Mouse (Mus musculus): ENCODE data around the gene Gnb2. TPM values are rescaled to one million over a fixed set of nuclear protein-coding genes. Genes with fewer than 3 reads are reported as not detected.

Gnb2 gene
- polyA plus RNA-seq, 1 experiment from 2014 or later, result 150 TPM

GRCm38 (mm10) chr5:137565744-137566143 lies 32.4 kb upstream of the Gnb2 start:
- H3K4me2 ChIP-seq, result no peak overlapping the region
- ATAC-seq (ENCODE audit: insufficient read depth), result no peak
- peaks cover 26% of the 10 kb centered on the region for H3K4me1 ChIP-seq (replicated peaks)
- no peaks in the 10 kb centered on the region for H3K9me3 ChIP-seq (replicated peaks)
- H3K36me3 ChIP-seq (replicated peaks), result no peaks in the 10 kb centered on the region
- H3K27me3 ChIP-seq, result peaks cover 16% of the 10 kb centered on the region; the same call in 1 of the 2 replicates
- WGBS (ENCODE audit: insufficient replicate concordance), result 62% methylated on average over 6 of the region's 6 CpGs
- no peak overlapping the region for H3K9ac ChIP-seq
- no peak overlapping the region for H3K4me3 ChIP-seq (replicated peaks)
- H3K27ac ChIP-seq (replicated peaks), result no peak overlapping the region

GRCm38 (mm10) chr5:137562965-137563364 lies 29.7 kb upstream of the Gnb2 start:
- Histone ChIP-seq H3K27me3 (peaks cover 36% of the 10 kb centered on the region), H3K27ac (replicated peaks) (no peak overlapping the region), H3K4me2 (no peak overlapping the region), H3K4me1 (replicated peaks) (no peaks in the 10 kb centered on the region; the same call in 1 of the 2 replicates), H3K9me3 (replicated peaks) (no peaks in the 10 kb centered on the region), H3K4me3 (replicated peaks) (no peak overlapping the region), H3K9ac (no peak overlapping the region), H3K36me3 (replicated peaks) (no peaks in the 10 kb centered on the region)
- WGBS (ENCODE audit: insufficient replicate concordance), result 71% methylated on average over 10 of the region's 10 CpGs
- ATAC-seq (ENCODE audit: insufficient read depth), result no peak

- ATAC-seq (ENCODE audit: insufficient read depth), result no peak
- H3K4me1 ChIP-seq (replicated peaks), result no peaks in the 10 kb centered on the region
- no peak overlapping the region for H3K4me3 ChIP-seq (replicated peaks)
- no peak overlapping the region for H3K9ac ChIP-seq
- peaks cover 33% of the 10 kb centered on the region for H3K27me3 ChIP-seq
- H3K36me3 ChIP-seq (replicated peaks), result no peaks in the 10 kb centered on the region
- 47% methylated on average over 6 of the region's 6 CpGs for whole genome bisulfite sequencing (ENCODE audit: insufficient replicate concordance)
- H3K4me2 ChIP-seq, result no peak overlapping the region
- H3K9me3 ChIP-seq (replicated peaks), result no peaks in the 10 kb centered on the region
- H3K27ac ChIP-seq (replicated peaks), result no peak overlapping the region
Measured at GRCm38 (mm10) chr5:137561556-137561955, 28.2 kb upstream of the Gnb2 start.

- H3K9me3 ChIP-seq (replicated peaks), result no peaks in the 10 kb centered on the region
- H3K9ac ChIP-seq, result no peak overlapping the region
- no peak overlapping the region for H3K27ac ChIP-seq (replicated peaks)
- ATAC-seq (ENCODE audit: insufficient read depth), result no peak
- peaks cover 63% of the 10 kb centered on the region for H3K27me3 ChIP-seq
- no peak overlapping the region for H3K4me3 ChIP-seq (replicated peaks)
- H3K4me1 ChIP-seq (replicated peaks), result peaks cover 9% of the 10 kb centered on the region
- H3K36me3 ChIP-seq (replicated peaks), result no peaks in the 10 kb centered on the region
- 37% methylated on average over 11 of the region's 11 CpGs for WGBS (ENCODE audit: insufficient replicate concordance)
- H3K4me2 ChIP-seq, result peak overlapping the region; percentile 45; the same call in 1 of the 2 replicates
Measured at GRCm38 (mm10) chr5:137553898-137554297, 20.6 kb upstream of the Gnb2 start.

- Histone ChIP-seq H3K4me2 (peak within 1 kb of the TSS; percentile 45), H3K9ac (no peak within 1 kb of the TSS), H3K27ac (replicated peaks) (no peak within 1 kb of the TSS), H3K4me1 (replicated peaks) (peaks cover 9% of the 10 kb centered on the region), H3K4me3 (replicated peaks) (no peak within 1 kb of the TSS), H3K27me3 (peaks cover 63% of the 10 kb centered on the region), H3K9me3 (replicated peaks) (no peaks in the 10 kb centered on the region), H3K36me3 (replicated peaks) (no peaks in the 10 kb centered on the region)
- peak; percentile 64 for ATAC-seq (ENCODE audit: insufficient read depth)
- WGBS (ENCODE audit: insufficient replicate concordance), result 1% methylated on average over 37 of the region's 37 CpGs
Measured at GRCm38 (mm10) chr5:137553411-137553837, 20.1 kb upstream of the Gnb2 start, which contains the start of gene Actl6b. Gene Actl6b (plus strand): TSS chr5:137553517.

GRCm38 (mm10) chr5:137553000-137553399 lies 19.7 kb upstream of the Gnb2 start:
- no peak overlapping the region for H3K4me3 ChIP-seq (replicated peaks)
- whole genome bisulfite sequencing (ENCODE audit: insufficient replicate concordance), result 18% methylated on average over 6 of the region's 6 CpGs
- peaks cover 9% of the 10 kb centered on the region for H3K4me1 ChIP-seq (replicated peaks)
- no peak overlapping the region for H3K27ac ChIP-seq (replicated peaks)
- no peaks in the 10 kb centered on the region for H3K9me3 ChIP-seq (replicated peaks)
- peak overlapping the region; percentile 45 for H3K4me2 ChIP-seq
- no peak overlapping the region for H3K9ac ChIP-seq
- H3K36me3 ChIP-seq (replicated peaks), result no peaks in the 10 kb centered on the region
- H3K27me3 ChIP-seq, result peaks cover 60% of the 10 kb centered on the region
- no peak for ATAC-seq (ENCODE audit: insufficient read depth)

GRCm38 (mm10) chr5:137551119-137551518 lies 17.8 kb upstream of the Gnb2 start:
- Histone ChIP-seq H3K36me3 (replicated peaks) (no peaks in the 10 kb centered on the region), H3K27me3 (peaks cover 53% of the 10 kb centered on the region), H3K4me3 (replicated peaks) (no peak overlapping the region), H3K9ac (no peak overlapping the region), H3K4me2 (no peak overlapping the region), H3K9me3 (replicated peaks) (no peaks in the 10 kb centered on the region), H3K27ac (replicated peaks) (no peak overlapping the region), H3K4me1 (replicated peaks) (peaks cover 9% of the 10 kb centered on the region)
- 62% methylated on average over 5 of the region's 5 CpGs for WGBS (ENCODE audit: insufficient replicate concordance)
- no peak for ATAC-seq (ENCODE audit: insufficient read depth)

DNA sequence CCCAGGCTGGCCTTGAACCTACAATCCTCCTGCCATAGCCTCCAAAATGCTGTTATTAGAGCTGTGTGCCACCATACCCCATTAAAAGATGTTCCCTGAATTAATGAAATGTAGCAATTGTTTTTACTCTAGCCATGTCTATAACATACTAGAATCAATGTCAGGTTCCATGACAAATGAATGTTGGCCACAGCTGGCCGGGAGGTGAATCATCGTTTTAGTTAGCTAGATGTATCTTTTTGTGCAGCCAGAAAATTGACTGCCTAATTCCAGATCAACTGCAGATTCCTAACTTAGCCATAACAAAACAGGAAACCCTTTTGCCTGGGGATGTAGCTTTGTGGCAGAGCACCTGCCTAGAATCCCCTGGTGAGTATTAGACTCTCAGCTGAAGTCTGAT lies 16.5 kb upstream of the Gnb2 start:
- no peaks in the 10 kb centered on the region for H3K36me3 ChIP-seq (replicated peaks)
- WGBS (ENCODE audit: insufficient replicate concordance), result 68% methylated on average over 2 of the region's 2 CpGs
- peaks cover 9% of the 10 kb centered on the region for H3K4me1 ChIP-seq (replicated peaks)
- H3K27ac ChIP-seq (replicated peaks), result no peak overlapping the region
- peaks cover 50% of the 10 kb centered on the region for H3K27me3 ChIP-seq
- no peak overlapping the region for H3K4me3 ChIP-seq (replicated peaks)
- no peaks in the 10 kb centered on the region for H3K9me3 ChIP-seq (replicated peaks)
- H3K9ac ChIP-seq, result no peak overlapping the region
- ATAC-seq (ENCODE audit: insufficient read depth), result no peak
- no peak overlapping the region for H3K4me2 ChIP-seq

DNA sequence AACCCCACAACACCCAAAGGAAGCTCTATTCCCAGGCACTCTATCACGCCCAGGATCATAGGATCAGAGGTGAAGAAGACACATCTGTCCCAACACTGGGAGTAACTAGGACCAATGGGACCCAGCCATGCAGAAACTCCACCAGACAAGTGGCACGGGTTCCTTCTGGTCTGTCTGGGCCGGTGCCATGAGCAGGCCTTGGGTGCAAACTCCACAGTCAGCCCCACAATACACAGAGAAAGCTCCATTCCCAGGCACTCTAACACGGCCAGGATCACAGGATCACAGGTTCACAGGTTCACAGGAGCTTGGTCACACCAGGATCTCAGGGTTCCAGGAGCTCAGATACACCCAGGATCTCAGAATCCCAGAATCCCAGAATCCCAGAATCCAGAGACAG lies 12.3 kb upstream of the Gnb2 start:
- no peak overlapping the region; the same call in 1 of the 2 replicates for H3K9ac ChIP-seq
- no peaks in the 10 kb centered on the region for H3K9me3 ChIP-seq (replicated peaks)
- WGBS (ENCODE audit: insufficient replicate concordance), result 61% methylated on average over 4 of the region's 4 CpGs
- no peak overlapping the region for H3K4me3 ChIP-seq (replicated peaks)
- no peak for ATAC-seq (ENCODE audit: insufficient read depth)
- no peak overlapping the region for H3K4me2 ChIP-seq
- H3K27me3 ChIP-seq, result peaks cover 21% of the 10 kb centered on the region
- no peak overlapping the region for H3K27ac ChIP-seq (replicated peaks)
- H3K36me3 ChIP-seq (replicated peaks), result no peaks in the 10 kb centered on the region
- 0 out of 2 replicates have a peak, but pooled peaks cover 3% of the 10 kb centered on the region for H3K4me1 ChIP-seq (replicated peaks)

- Histone ChIP-seq H3K9me3 (replicated peaks) (no peaks in the 10 kb centered on the region), H3K27ac (replicated peaks) (no peak overlapping the region), H3K4me3 (replicated peaks) (no peak overlapping the region), H3K36me3 (replicated peaks) (no peaks in the 10 kb centered on the region), H3K9ac (no peak overlapping the region), H3K4me2 (no peak overlapping the region), H3K27me3 (peaks cover 18% of the 10 kb centered on the region), H3K4me1 (replicated peaks) (0 out of 2 replicates have a peak, but pooled peaks cover 3% of the 10 kb centered on the region)
- WGBS (ENCODE audit: insufficient replicate concordance), result 55% methylated on average over 6 of the region's 6 CpGs
- ATAC-seq (ENCODE audit: insufficient read depth), result no peak
Measured at GRCm38 (mm10) chr5:137544926-137545325, 11.6 kb upstream of the Gnb2 start.

DNA sequence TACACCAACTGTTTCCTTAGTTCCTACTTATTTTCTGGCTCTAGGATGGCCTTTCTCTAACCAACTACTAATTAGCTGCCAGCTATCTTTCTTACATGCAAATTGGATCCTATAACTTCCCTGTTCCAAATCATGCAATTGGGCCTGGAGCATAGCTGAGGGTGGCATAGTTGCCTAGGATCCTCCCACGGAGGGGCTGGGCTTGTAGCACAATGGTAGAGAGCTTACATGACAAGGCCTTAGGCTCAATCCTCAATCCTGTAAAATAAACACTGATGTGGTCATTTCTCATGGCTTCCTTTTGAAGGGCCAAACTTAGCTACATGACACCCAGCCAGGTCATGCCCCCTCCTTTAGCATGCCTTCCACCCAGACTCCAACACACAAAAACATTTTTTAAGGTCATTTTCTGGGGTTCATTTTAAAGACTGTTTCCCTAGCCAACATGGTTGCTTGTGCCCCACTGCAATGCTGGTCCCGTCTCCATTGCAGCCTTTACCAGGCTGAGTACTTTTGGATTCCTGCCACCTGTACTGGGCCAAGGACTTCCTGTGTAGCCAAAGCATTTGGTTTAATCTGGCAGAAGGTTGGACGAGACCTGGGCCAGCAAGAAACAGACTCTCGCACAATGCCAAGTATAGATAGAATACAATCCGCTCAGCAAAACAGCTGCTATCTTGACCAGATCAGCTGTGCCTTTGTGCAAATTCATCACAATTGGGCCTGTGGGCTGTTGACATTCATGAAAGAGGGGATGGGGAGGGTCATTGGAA lies 8.6 kb upstream of the Gnb2 start:
- H3K9me3 ChIP-seq (replicated peaks), result no peaks in the 10 kb centered on the region
- H3K27me3 ChIP-seq, result peaks cover 14% of the 10 kb centered on the region
- H3K4me1 ChIP-seq (replicated peaks), result 0 out of 2 replicates have a peak, but pooled peaks cover 3% of the 10 kb centered on the region
- no peak overlapping the region for H3K27ac ChIP-seq (replicated peaks)
- H3K4me3 ChIP-seq (replicated peaks), result no peak overlapping the region
- no peaks in the 10 kb centered on the region for H3K36me3 ChIP-seq (replicated peaks)
- no peak overlapping the region for H3K9ac ChIP-seq
- no peak for ATAC-seq (ENCODE audit: insufficient read depth)
- H3K4me2 ChIP-seq, result no peak overlapping the region
- WGBS (ENCODE audit: insufficient replicate concordance), result 52% methylated on average over 5 of the region's 5 CpGs

All from liver, embryonic 15.5 days (tissue).